Mouse (Mus musculus) thymus, postnatal 4 days (tissue): ENCODE results near the gene Bbc3.

Experiments used
- DNase-seq: peaks from one replicate; pipeline ENCODE4 v3.0.0; 2021

Gene Bbc3

GRCm38 (mm10) chr7:16319216-16319615, 11.0 kb downstream of the Bbc3 start:
- DNase-seq, result no peak

- no peak for DNase-seq
These were observed 12.3 kb downstream of the Bbc3 start for GRCm38 (mm10) chr7:16320479-16320878.

- no peak for DNase-seq
These were observed 16.5 kb downstream of the Bbc3 start for GRCm38 (mm10) chr7:16324661-16325060.

GRCm38 (mm10) chr7:16325920-16326606, 17.9 kb downstream of the Bbc3 start:
- DNase-seq, result peak; percentile 65

GRCm38 (mm10) chr7:16326607-16326971, 18.4 kb downstream of the Bbc3 start:
- no peak for DNase-seq

GRCm38 (mm10) chr7:16329146-16329545, 21.0 kb downstream of the Bbc3 start:
- no peak for DNase-seq

- peak; percentile 38 for DNase-seq
These were observed 29.5 kb downstream of the Bbc3 start for GRCm38 (mm10) chr7:16337733-16338132.

- DNase-seq, result no peak
These were observed 36.4 kb downstream of the Bbc3 start for GRCm38 (mm10) chr7:16344598-16344997.

- DNase-seq, result no peak
These were observed 37.1 kb downstream of the Bbc3 start for GRCm38 (mm10) chr7:16345297-16345696.

GRCm38 (mm10) chr7:16349999-16350398, 41.8 kb downstream of the Bbc3 start:
- DNase-seq, result no peak

- DNase-seq, result no peak
These were observed 47.8 kb downstream of the Bbc3 start for GRCm38 (mm10) chr7:16355854-16356594.

GRCm38 (mm10) chr7:16357602-16358001, 49.4 kb downstream of the Bbc3 start:
- DNase-seq, result no peak

GRCm38 (mm10) chr7:16364319-16364718, 56.1 kb downstream of the Bbc3 start:
- DNase-seq, result peak; percentile 23

- DNase-seq, result peak; percentile 27
These were observed 56.8 kb downstream of the Bbc3 start for GRCm38 (mm10) chr7:16364901-16365500.

GRCm38 (mm10) chr7:16366133-16366646, 58.0 kb downstream of the Bbc3 start:
- DNase-seq, result no peak

- no peak for DNase-seq
These were observed 58.5 kb downstream of the Bbc3 start for GRCm38 (mm10) chr7:16366669-16367068.
